Mouse (Mus musculus) cerebellum, adult 11-12 months (tissue): ENCODE measurements around the gene Gltp.

Experiments used
- DNase-seq: peaks from one replicate; pipeline ENCODE4 v3.0.0; 2022

Gltp gene

GRCm38 (mm10) chr5:114690633-114691567 lies at the start of gene Gltp:
Gene Gltp (minus strand): TSS chr5:114690984.
- peak; percentile 95 for DNase-seq

- peak; percentile 73 for DNase-seq
Observed at GRCm38 (mm10) chr5:114738707-114739241, 48.0 kb upstream of the Gltp start.

- peak; percentile 67 for DNase-seq
Observed at GRCm38 (mm10) chr5:114737090-114737887, 46.5 kb upstream of the Gltp start.

GRCm38 (mm10) chr5:114733606-114734005 lies 42.8 kb upstream of the Gltp start:
- DNase-seq, result no peak

- DNase-seq, result no peak
Observed at GRCm38 (mm10) chr5:114731969-114732368, 41.2 kb upstream of the Gltp start.

GRCm38 (mm10) chr5:114731498-114731897 lies 40.7 kb upstream of the Gltp start:
- DNase-seq, result no peak

GRCm38 (mm10) chr5:114730129-114730528 lies 39.3 kb upstream of the Gltp start:
- DNase-seq, result no peak

GRCm38 (mm10) chr5:114728160-114728559 lies 37.4 kb upstream of the Gltp start:
- no peak for DNase-seq

- no peak for DNase-seq
Observed at GRCm38 (mm10) chr5:114722846-114723245, 32.1 kb upstream of the Gltp start.

GRCm38 (mm10) chr5:114721969-114722368 lies 31.2 kb upstream of the Gltp start:
- no peak for DNase-seq

- no peak for DNase-seq
Observed at GRCm38 (mm10) chr5:114720784-114721183, 30.0 kb upstream of the Gltp start.

GRCm38 (mm10) chr5:114719928-114720270 lies 29.1 kb upstream of the Gltp start:
- DNase-seq, result peak; percentile 76

- DNase-seq, result peak; percentile 83
Observed at GRCm38 (mm10) chr5:114719003-114719927, 28.5 kb upstream of the Gltp start.

GRCm38 (mm10) chr5:114718483-114718882 lies 27.7 kb upstream of the Gltp start:
- peak; percentile 94 for DNase-seq

- DNase-seq, result no peak
Observed at GRCm38 (mm10) chr5:114717937-114718336, 27.2 kb upstream of the Gltp start.

GRCm38 (mm10) chr5:114717292-114717691 lies 26.5 kb upstream of the Gltp start:
- no peak for DNase-seq

GRCm38 (mm10) chr5:114714551-114714950 lies 23.8 kb upstream of the Gltp start:
- no peak for DNase-seq

- DNase-seq, result no peak
Observed at GRCm38 (mm10) chr5:114709357-114709756, 18.6 kb upstream of the Gltp start.

- peak; percentile 72 for DNase-seq
Observed at GRCm38 (mm10) chr5:114708491-114708890, 17.7 kb upstream of the Gltp start.

GRCm38 (mm10) chr5:114707265-114708068 lies 16.7 kb upstream of the Gltp start, which contains the start of gene Tchp:
Gene Tchp (plus strand): TSS chr5:114707760.
- DNase-seq, result peak; percentile 92
